Mouse (Mus musculus) frontal cortex, postnatal 14 days (tissue): ENCODE measurements around the gene Immp2l.
"Not testable (repeated sequence)": the region's sequence is repeated elsewhere in the genome, so short reads cannot be mapped to it uniquely, and the experiment has no call there.

ENCODE experiments used
- DNase-seq, 2 experiments: peaks; one replicate each; pipeline ENCODE4 v3.0.0; 2022; ENCODE audit warnings: low spot score in 2 of 2

Immp2l gene

DNA sequence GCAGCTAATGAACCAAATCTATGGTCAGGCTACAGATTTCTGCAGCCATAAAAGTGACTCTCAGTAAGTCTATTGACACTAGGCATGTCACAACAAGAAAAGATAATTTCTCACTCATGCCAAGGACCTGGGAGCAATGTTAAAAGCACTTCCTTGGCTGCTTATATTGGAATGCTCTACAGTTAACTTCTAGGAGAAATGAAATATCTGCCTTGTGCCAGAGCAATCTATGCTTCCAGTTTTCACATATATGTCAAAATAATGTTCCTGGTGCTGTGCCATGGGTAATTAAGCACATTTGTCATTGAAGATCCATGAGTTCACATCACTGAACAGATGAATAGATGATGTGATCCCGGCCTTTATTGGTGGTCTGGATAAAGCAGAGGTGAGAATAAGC, 645.6 kb downstream of the Immp2l start:
- DNase-seq = no peak

- no peak for DNase-seq
Measured at GRCm38 (mm10) chr12:41674861-41675260, 651.0 kb downstream of the Immp2l start.

DNA sequence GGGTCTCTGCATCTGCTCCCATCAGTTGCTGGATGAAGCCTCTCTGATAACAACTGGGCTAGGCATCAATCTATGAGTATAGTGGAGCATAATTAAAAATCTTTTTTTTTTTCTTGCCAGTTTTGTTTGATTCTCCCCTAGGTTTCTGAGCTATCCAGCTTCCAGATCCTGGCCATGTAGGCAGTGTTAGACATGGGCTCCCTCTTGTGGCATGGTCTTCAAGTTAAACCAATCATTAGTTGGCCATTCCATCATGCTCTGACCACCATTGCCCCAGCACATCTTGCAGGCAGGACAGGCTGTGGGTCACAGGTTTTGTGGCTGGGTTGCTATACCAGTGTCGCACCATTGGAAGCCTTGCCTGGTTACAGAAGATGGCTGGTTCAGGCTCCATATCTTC, 656.3 kb downstream of the Immp2l start:
- DNase-seq = no peak

- DNase-seq = no peak
Measured at GRCm38 (mm10) chr12:41682141-41682540, 658.3 kb downstream of the Immp2l start.

DNA sequence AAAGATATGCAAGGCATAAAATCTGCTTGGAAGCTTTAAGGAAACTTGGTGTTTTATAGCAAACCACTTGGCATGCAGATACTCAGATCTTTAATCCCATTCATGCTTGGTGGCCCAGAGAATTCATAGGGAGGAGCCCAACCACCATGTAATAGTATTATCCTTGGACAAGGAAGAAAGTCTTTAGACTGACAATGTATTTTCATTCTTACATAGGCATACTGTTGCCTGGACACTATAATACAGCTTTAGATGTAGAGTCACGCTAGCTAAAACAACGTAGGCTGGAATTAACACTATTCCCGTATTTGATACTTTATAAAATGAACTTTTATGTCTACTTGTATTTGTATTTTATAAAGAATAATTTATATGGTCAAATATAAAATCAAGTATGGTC, 665.9 kb downstream of the Immp2l start:
- no peak for DNase-seq

DNA sequence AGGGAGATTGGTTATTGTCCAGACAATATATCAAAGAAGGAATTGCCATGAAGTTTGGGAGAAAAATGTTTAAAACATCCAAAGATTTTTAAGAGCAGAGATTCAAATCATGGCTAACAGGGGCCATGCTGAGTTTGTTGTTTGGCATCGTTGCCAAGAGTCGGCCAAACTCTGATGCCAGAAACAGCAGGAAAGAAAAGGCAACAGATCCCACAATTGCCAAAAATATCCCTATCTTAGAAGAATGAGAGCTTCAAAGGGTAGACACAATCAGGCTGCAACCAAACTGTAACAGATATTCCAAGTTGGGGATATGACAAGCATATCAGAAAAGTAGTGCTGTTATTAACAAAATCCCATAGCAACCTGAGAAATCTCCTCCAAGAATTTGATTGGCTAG, 686.7 kb downstream of the Immp2l start:
- no peak for DNase-seq

DNA sequence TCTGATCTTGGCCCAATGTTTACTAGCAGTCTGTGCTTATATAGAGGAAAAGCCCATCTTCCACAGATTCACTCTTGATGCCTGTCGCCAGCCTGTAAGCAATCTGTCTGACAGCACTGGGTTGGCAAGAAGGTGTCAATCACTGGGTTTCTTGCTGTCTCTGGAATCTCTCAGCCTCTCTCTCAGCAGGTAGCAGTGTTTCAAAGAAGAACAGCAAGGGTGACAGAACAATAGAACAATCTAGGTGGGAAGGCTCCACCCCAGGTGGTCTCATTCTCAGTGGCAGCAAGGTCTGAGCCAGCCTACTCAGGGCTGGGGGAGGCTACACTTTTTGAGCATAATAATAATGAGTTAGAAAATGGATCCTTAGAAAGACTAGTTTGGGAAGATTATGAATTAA, 693.1 kb downstream of the Immp2l start:
- DNase-seq = no peak

- DNase-seq = no peak
Measured at GRCm38 (mm10) chr12:41724585-41724984, 700.7 kb downstream of the Immp2l start.

GRCm38 (mm10) chr12:41726720-41727119, 702.8 kb downstream of the Immp2l start:
- no peak for DNase-seq

- DNase-seq = no peak
Measured at GRCm38 (mm10) chr12:41727221-41727620, 703.3 kb downstream of the Immp2l start.

DNA sequence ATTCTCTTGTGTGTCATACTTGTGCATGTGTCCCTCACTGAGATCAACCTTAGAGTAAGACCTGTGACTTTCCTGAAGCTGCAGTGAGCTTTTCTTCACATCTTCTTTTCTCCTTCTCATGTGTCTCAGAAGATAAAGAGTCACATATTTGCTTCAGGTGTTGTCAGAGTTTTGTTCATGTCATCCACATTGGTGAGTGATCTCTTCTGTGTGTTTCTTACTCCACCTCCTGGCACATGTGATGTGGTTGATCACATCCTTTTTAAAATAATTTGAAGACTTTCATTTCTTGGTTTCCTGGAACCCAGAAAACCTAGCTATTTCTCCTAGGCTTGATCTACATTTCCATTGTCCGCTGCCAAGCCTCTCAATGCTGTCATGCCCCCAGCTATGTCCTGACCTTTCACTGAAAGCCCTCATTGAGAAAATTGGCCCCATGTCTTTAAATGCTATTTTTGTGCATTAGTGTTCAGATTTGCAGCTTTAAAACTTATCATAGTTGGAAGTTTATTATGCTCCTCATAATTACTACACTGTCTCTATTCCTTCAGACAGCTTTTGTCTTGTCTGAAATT, 704.0 kb downstream of the Immp2l start:
- DNase-seq = no peak

GRCm38 (mm10) chr12:41728467-41728866, 704.6 kb downstream of the Immp2l start:
- no peak for DNase-seq

DNA sequence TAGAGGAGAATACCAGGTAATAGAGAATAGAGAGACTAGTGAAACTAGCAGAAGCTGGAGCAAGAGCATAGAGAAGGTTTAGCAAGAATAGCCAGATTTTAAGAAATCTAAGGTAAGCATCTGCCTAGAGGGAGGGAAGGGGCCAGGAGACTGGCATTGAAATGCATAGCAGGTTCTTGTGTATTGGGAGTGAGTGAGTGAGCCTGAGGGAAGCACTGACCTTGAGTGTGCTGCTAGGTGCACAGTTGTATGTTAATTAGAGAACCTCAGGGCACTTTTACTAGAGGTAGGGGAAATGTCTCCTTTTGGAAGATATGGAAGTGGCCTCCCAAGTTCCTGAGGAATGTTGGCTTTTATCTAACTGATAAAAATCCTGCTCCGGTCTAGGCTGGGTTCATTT, 705.9 kb downstream of the Immp2l start:
- DNase-seq = no peak

DNA sequence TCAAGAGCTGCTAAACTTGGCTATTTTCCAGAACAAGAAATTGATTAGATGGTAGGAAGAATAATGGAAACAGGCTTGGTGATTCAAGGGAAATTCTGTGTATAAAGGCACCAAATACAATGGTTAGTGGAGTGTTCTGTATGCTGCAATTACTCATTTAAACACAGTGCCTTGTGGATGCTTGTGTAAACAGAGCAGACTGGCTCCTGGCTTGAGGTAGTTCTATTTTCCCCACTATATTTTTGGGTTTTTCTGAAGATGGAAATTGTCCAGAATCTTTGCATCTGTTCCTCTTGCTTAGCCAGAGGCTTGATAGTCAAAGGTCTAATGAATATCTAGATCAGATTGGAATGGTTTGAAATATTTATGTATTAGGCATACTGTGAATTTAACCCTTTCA, 709.3 kb downstream of the Immp2l start:
- no peak for DNase-seq

GRCm38 (mm10) chr12:41742887-41743286, 719.0 kb downstream of the Immp2l start:
- no peak for DNase-seq

- no peak for DNase-seq
Measured at GRCm38 (mm10) chr12:41763396-41763795, 739.5 kb downstream of the Immp2l start.

DNA sequence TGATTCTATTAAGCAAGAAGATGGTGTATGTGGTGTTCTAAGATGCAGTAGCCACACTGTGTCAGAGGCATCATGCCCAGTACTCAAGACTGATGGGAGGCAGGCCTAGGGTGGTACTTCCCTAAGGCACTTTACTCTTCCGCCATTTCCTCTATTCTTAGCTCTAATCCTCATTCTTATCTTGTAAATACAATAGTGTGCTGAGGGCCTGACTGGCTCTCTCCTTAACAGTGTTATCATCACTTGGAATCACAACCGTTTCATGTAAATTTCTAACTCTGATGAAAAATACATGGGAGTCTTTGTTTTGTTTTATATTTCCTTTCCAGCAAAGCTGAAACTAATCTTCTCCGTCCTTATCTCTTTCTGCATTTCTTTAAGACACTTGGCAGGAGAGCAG, 750.1 kb downstream of the Immp2l start:
- no peak for DNase-seq

GRCm38 (mm10) chr12:41774623-41775323, 750.9 kb downstream of the Immp2l start:
- no peak for DNase-seq

DNA sequence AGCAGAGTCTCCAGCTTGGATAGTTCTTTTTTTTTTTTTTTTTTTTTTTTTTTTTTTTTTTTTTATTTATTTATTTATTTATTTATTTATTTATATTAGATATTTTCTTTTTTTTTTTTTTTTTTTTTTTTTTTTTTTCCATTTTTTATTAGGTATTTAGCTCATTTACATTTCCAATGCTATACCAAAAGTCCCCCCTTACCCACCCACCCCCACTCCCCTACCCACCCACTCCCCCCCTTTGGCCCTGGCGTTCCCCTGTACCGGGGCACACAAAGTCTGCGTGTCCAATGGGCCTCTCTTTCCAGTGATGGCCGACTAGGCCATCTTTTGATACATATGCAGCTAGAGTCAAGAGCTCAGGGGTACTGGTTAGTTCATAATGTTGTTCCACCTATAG, 753.9 kb downstream of the Immp2l start:
- not testable (repeated sequence) for DNase-seq

DNA sequence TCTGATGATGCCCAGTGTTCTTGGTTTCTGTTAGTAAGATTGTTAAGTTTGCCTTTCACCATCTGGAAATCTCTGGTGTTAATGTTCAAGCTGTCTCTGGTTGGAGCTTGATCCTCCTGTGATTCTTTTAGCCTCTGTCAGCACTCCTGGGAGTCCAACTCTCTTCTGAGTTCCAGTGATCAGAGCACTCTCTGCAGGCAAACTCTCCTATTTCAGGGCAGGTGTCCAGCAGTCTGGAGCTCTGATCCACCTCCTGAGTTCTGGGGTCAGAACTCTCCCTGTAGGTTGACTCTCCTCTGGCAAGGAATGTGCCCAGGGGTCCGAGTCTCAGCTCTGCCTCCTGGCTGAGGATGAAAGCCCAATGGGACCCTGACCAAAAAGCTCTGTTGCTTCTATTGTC, 769.8 kb downstream of the Immp2l start:
- DNase-seq = not testable (repeated sequence)

DNA sequence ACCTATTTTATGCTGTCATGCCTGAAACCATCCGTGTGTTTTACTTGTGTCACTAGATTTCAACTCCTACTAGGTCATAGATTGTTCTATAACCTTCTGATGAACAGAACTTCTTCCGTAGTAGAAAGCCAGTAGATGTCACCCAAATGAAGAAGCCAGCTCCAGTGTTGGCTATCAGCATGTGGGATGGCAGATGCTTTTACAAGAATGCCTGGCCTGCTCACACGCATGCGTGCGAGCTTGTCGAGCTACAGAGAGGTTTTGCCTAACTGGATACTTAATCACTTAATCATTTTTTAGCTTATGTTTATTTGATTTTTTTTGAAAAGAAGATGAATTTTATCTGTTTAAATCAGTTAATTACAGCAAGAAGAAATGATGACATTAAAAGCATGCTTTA, 805.6 kb downstream of the Immp2l start:
- DNase-seq = no peak

DNA sequence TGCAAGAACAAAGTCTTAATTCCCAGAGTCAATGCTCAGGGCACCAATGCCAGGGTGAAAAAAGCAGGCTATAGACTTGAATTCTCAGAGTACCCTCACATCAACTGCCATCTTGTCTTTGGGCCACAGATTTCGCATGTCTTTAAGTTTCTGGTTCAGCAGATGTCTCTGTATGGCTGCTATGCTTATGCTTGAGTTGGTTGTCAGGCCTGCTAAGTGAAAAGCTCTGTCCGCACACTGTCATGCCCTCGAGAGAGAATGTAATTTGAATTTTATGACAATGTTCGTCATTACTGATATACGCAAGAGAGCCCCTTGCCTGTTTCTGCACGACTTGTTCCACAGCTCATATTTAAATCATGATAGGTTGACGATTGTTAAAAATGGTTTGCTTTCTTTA, 807.8 kb downstream of the Immp2l start:
- DNase-seq = no peak

DNA sequence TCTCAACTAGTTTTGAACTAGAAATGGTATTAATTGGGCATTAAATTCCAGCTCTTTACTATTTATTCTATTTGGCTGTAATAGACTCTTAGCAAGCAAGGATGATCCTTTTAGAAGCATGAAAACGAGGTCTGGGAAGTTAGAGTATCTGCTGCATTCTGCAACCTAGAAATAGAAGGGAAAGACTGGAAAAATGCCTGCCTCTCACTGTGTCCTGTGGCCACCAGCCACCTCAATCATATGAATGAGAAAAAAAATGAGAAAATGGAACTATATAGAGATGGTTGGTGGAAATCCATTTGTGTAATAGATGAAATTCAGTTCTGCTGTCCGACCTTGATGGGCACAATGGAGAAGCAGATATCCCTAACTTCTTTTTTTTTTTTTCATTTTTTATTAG, 810.8 kb downstream of the Immp2l start:
- DNase-seq = no peak

DNA sequence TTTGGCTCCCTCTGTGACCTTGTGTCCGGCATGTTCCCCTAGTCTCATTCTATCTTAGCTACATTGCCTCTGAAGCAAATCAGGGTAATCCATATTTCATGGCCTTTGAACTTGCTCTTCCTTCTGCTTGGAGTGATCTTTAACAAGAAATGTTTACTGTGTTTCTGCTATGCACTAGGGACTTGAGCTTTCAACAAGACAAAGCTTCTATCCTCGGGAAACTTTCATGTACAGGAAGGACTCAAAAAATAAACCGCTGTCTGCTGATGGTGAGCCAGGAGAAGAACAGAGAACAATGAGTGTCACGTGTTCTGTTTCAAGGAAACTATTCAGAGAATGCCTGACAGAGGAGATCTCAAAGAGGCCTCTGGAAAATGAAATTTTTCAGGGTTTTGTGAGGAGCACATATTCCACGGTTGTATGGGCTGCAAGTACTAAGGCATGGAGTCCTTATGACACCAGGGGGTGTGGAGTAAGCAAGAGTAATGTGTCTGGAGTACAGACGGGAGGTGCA, 814.5 kb downstream of the Immp2l start:
- no peak for DNase-seq
